Mouse (Mus musculus): ENCODE results near the gene 1110004F10Rik.

- TF ChIP-seq CTCF (conservative IDR thresholded peaks at IDR 0.05; ENCODE audit: low read length) (no peak), POU5F1 (IDR thresholded peaks at IDR 0.05; ENCODE audit: borderline replicate concordance, low read length) (no peak), NANOG (IDR thresholded peaks at IDR 0.05; ENCODE audit: borderline replicate concordance, low read length) (no peak)
These were observed 98.5 kb downstream of the 1110004F10Rik start for GRCm38 (mm10) chr7:116137671-116138070.

All from E14TG2a.4 (cell line).